Mouse (Mus musculus) gastrocnemius, adult 18-20 months (tissue): ENCODE results near the gene Ddx51. TPM values are rescaled to one million over a fixed set of nuclear protein-coding genes. Genes with fewer than 3 reads are reported as not detected.

Experiments used
- DNase-seq: peaks from one replicate; pipeline ENCODE4 v3.0.0; 2021; ENCODE audit warnings: low spot score
- microRNA-seq: library from miRNA; unstranded; fragments of <30 nt; microRNA quantifications from one replicate; pipeline ENCODE4 v1.2.0, GENCODE M21; 2021
- total RNA-seq, 2 experiments: library from RNA; stranded (reverse); gene quantifications; 2 replicates each; pipeline ENCODE4 v1.2.3; 2021

Ddx51 gene
- total RNA-seq, 2 experiments from 2014 or later, result 6.0 to 8.5 TPM

- DNase-seq, result no peak
Measured at GRCm38 (mm10) chr5:110653686-110654085, 435 bp downstream of the Ddx51 start.

- DNase-seq, result no peak
Measured at GRCm38 (mm10) chr5:110659682-110660081, 6.4 kb downstream of the Ddx51 start.

GRCm38 (mm10) chr5:110664041-110664440, 10.8 kb downstream of the Ddx51 start:
- no peak for DNase-seq

- DNase-seq, result no peak
Measured at GRCm38 (mm10) chr5:110664750-110665269, 11.6 kb downstream of the Ddx51 start.

- DNase-seq, result no peak
Measured at GRCm38 (mm10) chr5:110665486-110666121, 12.4 kb downstream of the Ddx51 start.

GRCm38 (mm10) chr5:110682041-110682440, 28.8 kb downstream of the Ddx51 start:
- no peak for DNase-seq

GRCm38 (mm10) chr5:110698617-110699016, 45.4 kb downstream of the Ddx51 start:
- no peak for DNase-seq

GRCm38 (mm10) chr5:110704004-110704403, 50.8 kb downstream of the Ddx51 start:
- DNase-seq, result no peak

- no peak for DNase-seq
Measured at GRCm38 (mm10) chr5:110709256-110709655, 56.0 kb downstream of the Ddx51 start.

Small RNAs within 50 kb of the gene (microRNA-seq; reads per million reads assigned to microRNA genes)
- gene Mir7026, result not detected

Other genes with a start within 250 kb of the Ddx51 start
- gene Fbrsl1, start 204.9 kb upstream of the Ddx51 start, total RNA-seq, result 10 to 100 TPM; 32.9 to 33.2 TPM
- not detected for gene Galnt9, start 109.1 kb upstream of the Ddx51 start, total RNA-seq
- gene Noc4l, start within 50 bp of the Ddx51 start, total RNA-seq, result 10 to 100 TPM; 14.1 to 15.4 TPM
- 10 to 100 TPM; 21.2 to 24.9 TPM for gene Ep400, start 117.3 kb downstream of the Ddx51 start, total RNA-seq
- 10 to 100 TPM; 10.7 to 11.4 TPM for gene Pus1, start 127.2 kb downstream of the Ddx51 start, total RNA-seq
- gene Ulk1, start 156.6 kb downstream of the Ddx51 start, total RNA-seq, result 10 to 100 TPM; 57.4 to 66.1 TPM
- 10 to 100 TPM; 11.8 to 15.6 TPM for gene Hscb, start 186.3 kb downstream of the Ddx51 start, total RNA-seq
- under 1 TPM; 0.76 to 0.80 TPM for gene Chek2, start 186.5 kb downstream of the Ddx51 start, total RNA-seq
- 10 to 100 TPM; 12.3 to 13.2 TPM for gene Ttc28, start 226.4 kb downstream of the Ddx51 start, total RNA-seq